Mouse (Mus musculus): ENCODE data around the gene Ssb.

Ssb gene

GRCm38 (mm10) chr2:69883990-69884391 is 22.6 kb downstream of the Ssb start:
- WGBS, result 76% methylated on average over 2 of the region's 2 CpGs

GRCm38 (mm10) chr2:69884581-69884980 is 23.2 kb downstream of the Ssb start:
- WGBS, result 54% methylated on average over 6 of the region's 6 CpGs

GRCm38 (mm10) chr2:69885050-69885449 is 23.7 kb downstream of the Ssb start:
- 5% methylated on average over 12 of the region's 12 CpGs for WGBS

GRCm38 (mm10) chr2:69885451-69886305 is 24.3 kb downstream of the Ssb start, which contains the start of gene Mettl5:
Gene Mettl5, minus strand, starts transcription at chr2:69885615.
- WGBS, result 1% methylated on average over 45 of the region's 45 CpGs

- 68% methylated on average over 2 of the region's 2 CpGs for WGBS
Measured at GRCm38 (mm10) chr2:69888957-69889356, 27.6 kb downstream of the Ssb start.

- 66% methylated on average over 7 of the region's 7 CpGs for WGBS
Measured at GRCm38 (mm10) chr2:69890843-69891242, 29.5 kb downstream of the Ssb start.

DNA sequence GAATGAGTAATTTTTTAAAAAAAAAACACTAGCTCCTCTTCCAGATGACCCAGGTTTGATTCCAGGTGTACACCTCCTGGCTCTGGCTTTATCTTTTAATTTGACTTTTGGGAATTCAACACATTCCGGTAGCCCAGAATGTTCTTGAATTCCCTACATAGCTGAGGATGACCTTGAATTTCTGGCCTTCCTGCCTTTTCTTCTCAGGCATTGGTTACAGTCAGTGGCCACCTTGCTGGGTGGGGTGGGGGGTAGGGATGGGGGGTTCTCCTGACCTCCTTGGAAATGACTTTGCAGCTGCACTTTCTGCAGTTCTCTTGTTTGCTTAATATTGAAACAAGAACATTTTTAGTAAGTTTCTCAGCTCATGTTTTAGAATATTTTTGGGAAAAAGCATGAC is 31.8 kb downstream of the Ssb start:
- 76% methylated on average over 1 of the region's 1 CpGs for WGBS

DNA sequence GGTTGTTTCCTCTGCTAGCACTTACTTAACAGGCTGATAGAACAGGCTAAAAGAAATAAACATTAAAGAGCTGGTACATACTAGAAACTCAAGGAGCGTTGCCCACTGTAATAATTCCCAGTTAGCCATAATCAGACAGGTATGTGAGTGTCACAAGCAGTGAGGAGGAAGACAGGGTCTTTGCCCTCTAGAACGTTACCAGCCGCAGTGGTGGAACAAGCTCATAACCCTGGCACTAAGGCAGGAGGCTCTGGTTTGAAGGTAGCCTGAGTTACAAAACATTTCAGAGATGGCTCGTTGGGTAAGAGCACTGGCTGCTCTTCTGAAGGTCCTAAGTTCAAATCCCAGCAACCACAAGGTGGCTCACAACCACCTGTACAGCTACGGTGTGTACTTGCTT is 32.5 kb downstream of the Ssb start:
- 87% methylated on average over 5 of the region's 5 CpGs for WGBS

- WGBS, result 66% methylated on average over 14 of the region's 14 CpGs
Measured at GRCm38 (mm10) chr2:69895502-69896223, 34.3 kb downstream of the Ssb start.

GRCm38 (mm10) chr2:69896224-69896581 is 34.8 kb downstream of the Ssb start:
- 97% methylated on average over 4 of the region's 4 CpGs for WGBS

- WGBS, result under 1% methylated on average over 58 of the region's 65 CpGs
Measured at GRCm38 (mm10) chr2:69897039-69897617, 35.8 kb downstream of the Ssb start, which contains the start of gene Ubr3. Gene Ubr3, plus strand, starts transcription at chr2:69897246.

DNA sequence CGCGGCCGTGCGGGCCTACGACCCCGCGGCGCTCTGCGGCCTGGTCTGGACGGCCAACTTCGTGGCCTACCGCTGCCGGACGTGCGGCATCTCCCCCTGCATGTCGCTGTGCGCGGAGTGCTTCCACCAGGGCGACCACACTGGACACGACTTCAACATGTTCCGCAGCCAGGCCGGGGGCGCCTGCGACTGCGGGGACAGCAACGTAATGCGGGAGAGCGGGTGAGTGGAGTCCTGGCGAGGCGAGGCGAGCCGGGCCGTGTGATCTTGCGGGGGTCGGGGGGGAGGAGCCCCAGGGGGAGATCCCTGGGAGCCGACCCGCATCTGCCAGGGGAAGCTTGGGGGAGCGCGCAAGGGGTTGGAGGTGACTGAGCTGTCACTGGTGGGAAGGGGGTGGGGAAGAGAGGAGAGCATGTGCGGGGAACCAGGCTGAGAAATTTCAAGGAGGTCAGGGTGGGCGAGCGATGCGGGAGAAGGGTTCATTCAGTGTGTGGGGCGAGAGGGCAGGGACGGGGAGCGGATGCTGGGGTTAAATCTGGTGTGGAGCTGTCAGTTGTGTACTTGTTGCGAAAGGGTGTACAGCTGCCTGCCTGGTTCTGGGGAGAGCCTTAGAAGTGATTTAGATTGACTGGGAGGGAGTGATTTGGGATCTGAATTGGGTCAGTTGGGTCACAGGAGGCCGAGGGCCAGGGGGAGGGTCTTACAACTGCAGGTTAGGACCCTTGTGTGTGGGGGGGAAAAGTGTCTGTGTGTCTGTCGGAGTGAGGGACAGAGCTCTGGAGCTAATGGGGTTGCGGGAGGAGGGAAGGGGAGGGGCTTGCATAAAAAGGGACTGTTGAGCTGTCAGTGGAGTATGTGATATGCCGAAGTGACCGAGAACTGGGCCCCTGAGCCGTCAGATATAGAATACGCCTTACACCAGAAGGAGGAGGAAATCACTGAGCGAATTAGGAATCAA is 36.5 kb downstream of the Ssb start:
- WGBS, result under 1% methylated on average over 55 of the region's 55 CpGs

DNA sequence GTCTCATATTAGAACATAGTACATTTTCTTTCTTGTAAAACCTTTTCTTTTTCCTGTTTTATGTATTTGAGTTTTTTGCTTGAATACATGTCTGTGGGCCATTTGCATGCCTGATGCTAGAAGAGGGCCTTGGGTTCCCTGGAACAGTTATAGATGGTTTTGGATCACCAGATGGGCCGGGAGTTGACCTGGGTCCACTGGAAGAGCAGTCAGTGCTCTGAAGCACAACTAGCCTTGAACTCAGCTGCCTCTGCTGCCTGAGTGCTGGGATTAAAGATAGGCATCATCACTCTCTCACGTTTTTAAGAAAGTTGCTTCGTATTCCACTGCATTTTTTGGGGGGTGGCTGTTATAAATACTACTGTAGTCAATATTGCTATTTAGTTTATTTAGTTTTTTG is 42.2 kb downstream of the Ssb start:
- 73% methylated on average over 3 of the region's 3 CpGs for WGBS

- WGBS, result 85% methylated on average over 4 of the region's 4 CpGs
Measured at GRCm38 (mm10) chr2:69907394-69907793, 46.0 kb downstream of the Ssb start.

GRCm38 (mm10) chr2:69912801-69913200 is 51.4 kb downstream of the Ssb start:
- 59% methylated on average over 2 of the region's 2 CpGs for WGBS

DNA sequence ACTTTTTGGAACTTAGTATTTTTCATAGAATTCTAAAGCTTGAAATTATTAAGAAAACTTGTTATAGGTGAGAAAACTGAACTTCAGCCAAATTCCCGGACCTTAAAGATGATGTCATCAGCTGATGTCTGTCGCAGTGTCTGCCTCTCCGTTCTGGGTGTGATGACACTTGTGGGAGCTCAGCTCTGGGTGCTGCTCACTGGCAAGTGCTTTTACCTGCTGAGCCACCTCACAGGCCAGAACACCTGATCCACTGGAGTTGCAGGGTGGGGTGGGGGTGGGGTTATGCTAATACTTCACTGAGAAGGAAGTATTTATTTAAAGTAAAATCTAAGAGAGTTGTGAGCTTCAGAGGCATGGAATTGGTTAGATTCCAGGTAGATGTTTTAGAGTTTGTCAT is 55.9 kb downstream of the Ssb start:
- WGBS, result 64% methylated on average over 3 of the region's 3 CpGs
